Mouse (Mus musculus): ENCODE results near the gene Lrrtm3. TPM values are rescaled to one million over a fixed set of nuclear protein-coding genes. Genes with fewer than 3 reads are reported as not detected.
A peak's percentile ranks its signal among the peaks of the same experiment; 100 is the strongest.

The Lrrtm3 gene
- polyA plus RNA-seq, 1 experiment from 2014 or later: 0.11 TPM

- Histone ChIP-seq H3K9ac (replicated peaks; ENCODE audit: low read depth) (no peak overlapping the region), H3K9me3 (ENCODE audit: low read length) (no peaks in the 10 kb centered on the region), H3K4me1 (ENCODE audit: insufficient read depth, low read depth, low read length) (no peaks in the 10 kb centered on the region), H3K4me3 (ENCODE audit: low read depth, low read length) (no peak overlapping the region), H3K27ac (ENCODE audit: low read length) (no peak overlapping the region), H3K27me3 (replicated peaks; ENCODE audit: insufficient read depth, low read length) (no peaks in the 10 kb centered on the region), H3K4me2 (replicated peaks; ENCODE audit: low read depth, low read length) (no peak overlapping the region), H3K36me3 (ENCODE audit: insufficient read depth, low read length) (no peaks in the 10 kb centered on the region)
- TF ChIP-seq EP300 (IDR thresholded peaks at IDR 0.05) (no peak), CTCF (IDR thresholded peaks at IDR 0.05) (no peak)
- 56% methylated on average over 1 of the region's 1 CpGs for WGBS
- ATAC-seq: peak; percentile 57; the same call in 1 of the 2 replicates
- peak; percentile 40 for DNase-seq (ENCODE audit: low spot score)
Measured at GRCm38 (mm10) chr10:63951481-63951880, 138.6 kb downstream of the Lrrtm3 start.

GRCm38 (mm10) chr10:63950867-63951266, 139.2 kb downstream of the Lrrtm3 start:
- H3K4me3 ChIP-seq (ENCODE audit: low read depth, low read length): no peak overlapping the region
- 37% methylated on average over 8 of the region's 8 CpGs for whole genome bisulfite sequencing
- TF ChIP-seq EP300 (IDR thresholded peaks at IDR 0.05): no peak
- no peak for TF ChIP-seq CTCF (IDR thresholded peaks at IDR 0.05)
- ATAC-seq (0 out of 2 replicates have a peak, but pooled peaks have one; percentile 20), DNase-seq (ENCODE audit: low spot score) (no peak)
- H3K9me3 ChIP-seq (ENCODE audit: low read length): no peaks in the 10 kb centered on the region
- no peak overlapping the region for H3K4me2 ChIP-seq (replicated peaks; ENCODE audit: low read depth, low read length)
- no peaks in the 10 kb centered on the region for H3K36me3 ChIP-seq (ENCODE audit: insufficient read depth, low read length)
- no peak overlapping the region for H3K27ac ChIP-seq (ENCODE audit: low read length)
- no peaks in the 10 kb centered on the region for H3K27me3 ChIP-seq (replicated peaks; ENCODE audit: insufficient read depth, low read length)
- H3K4me1 ChIP-seq (ENCODE audit: insufficient read depth, low read depth, low read length): no peaks in the 10 kb centered on the region
- H3K9ac ChIP-seq (replicated peaks; ENCODE audit: low read depth): no peak overlapping the region

- H3K36me3 ChIP-seq (ENCODE audit: insufficient read depth, low read length): no peaks in the 10 kb centered on the region
- H3K9me3 ChIP-seq (ENCODE audit: low read length): no peaks in the 10 kb centered on the region
- H3K4me3 ChIP-seq (ENCODE audit: low read depth, low read length): no peak overlapping the region
- H3K27ac ChIP-seq (ENCODE audit: low read length): no peak overlapping the region
- no peak overlapping the region for H3K9ac ChIP-seq (replicated peaks; ENCODE audit: low read depth)
- no peak overlapping the region for H3K4me2 ChIP-seq (replicated peaks; ENCODE audit: low read depth, low read length)
- DNase-seq (ENCODE audit: low spot score): no peak
- WGBS: 71% methylated on average over 4 of the region's 4 CpGs
- no peak for ATAC-seq
- no peaks in the 10 kb centered on the region for H3K27me3 ChIP-seq (replicated peaks; ENCODE audit: insufficient read depth, low read length)
- TF ChIP-seq EP300 (IDR thresholded peaks at IDR 0.05): no peak
- TF ChIP-seq CTCF (IDR thresholded peaks at IDR 0.05): no peak
- no peaks in the 10 kb centered on the region for H3K4me1 ChIP-seq (ENCODE audit: insufficient read depth, low read depth, low read length)
Measured at GRCm38 (mm10) chr10:63947266-63947665, 142.8 kb downstream of the Lrrtm3 start.

DNA sequence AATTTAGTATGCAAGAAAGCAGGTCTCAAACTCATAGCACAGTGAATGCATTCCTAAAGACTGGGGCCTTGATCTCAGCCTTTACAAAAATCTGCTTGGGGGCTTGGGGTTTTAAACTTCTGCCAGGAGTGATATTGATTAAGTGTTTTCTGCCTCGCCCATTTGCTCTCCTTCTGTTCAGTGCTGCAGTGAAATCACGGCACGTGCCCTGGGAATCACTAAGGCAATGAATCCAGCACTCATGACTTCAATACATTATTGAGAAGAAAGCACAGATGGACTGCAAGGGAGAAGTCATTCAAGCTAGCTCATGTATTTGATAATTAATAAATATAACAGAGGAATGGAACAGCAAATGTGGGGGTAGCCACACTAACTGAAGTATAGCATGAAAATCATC, 144.5 kb downstream of the Lrrtm3 start:
- H3K4me3 ChIP-seq (ENCODE audit: low read depth, low read length): no peak overlapping the region
- no peaks in the 10 kb centered on the region for H3K4me1 ChIP-seq (ENCODE audit: insufficient read depth, low read depth, low read length)
- H3K27ac ChIP-seq (ENCODE audit: low read length): no peak overlapping the region
- H3K36me3 ChIP-seq (ENCODE audit: insufficient read depth, low read length): no peaks in the 10 kb centered on the region
- ATAC-seq (no peak), DNase-seq (ENCODE audit: low spot score) (no peak)
- no peak overlapping the region for H3K4me2 ChIP-seq (replicated peaks; ENCODE audit: low read depth, low read length)
- TF ChIP-seq EP300 (IDR thresholded peaks at IDR 0.05) (no peak), CTCF (IDR thresholded peaks at IDR 0.05) (no peak)
- 56% methylated on average over 3 of the region's 3 CpGs for WGBS
- H3K27me3 ChIP-seq (replicated peaks; ENCODE audit: insufficient read depth, low read length): no peaks in the 10 kb centered on the region
- no peak overlapping the region for H3K9ac ChIP-seq (replicated peaks; ENCODE audit: low read depth)
- no peaks in the 10 kb centered on the region for H3K9me3 ChIP-seq (ENCODE audit: low read length)

- no peak for ATAC-seq
- no peaks in the 10 kb centered on the region for H3K9me3 ChIP-seq (ENCODE audit: low read length)
- no peaks in the 10 kb centered on the region for H3K27me3 ChIP-seq (replicated peaks; ENCODE audit: insufficient read depth, low read length)
- no peak overlapping the region for H3K4me2 ChIP-seq (replicated peaks; ENCODE audit: low read depth, low read length)
- H3K36me3 ChIP-seq (ENCODE audit: insufficient read depth, low read length): no peaks in the 10 kb centered on the region
- DNase-seq (ENCODE audit: low spot score): no peak
- no peak overlapping the region for H3K9ac ChIP-seq (replicated peaks; ENCODE audit: low read depth)
- no peaks in the 10 kb centered on the region for H3K4me1 ChIP-seq (ENCODE audit: insufficient read depth, low read depth, low read length)
- WGBS: 46% methylated on average over 5 of the region's 5 CpGs
- no peak for TF ChIP-seq EP300 (IDR thresholded peaks at IDR 0.05)
- TF ChIP-seq CTCF (IDR thresholded peaks at IDR 0.05): no peak
- no peak overlapping the region for H3K4me3 ChIP-seq (ENCODE audit: low read depth, low read length)
- no peak overlapping the region for H3K27ac ChIP-seq (ENCODE audit: low read length)
Measured at GRCm38 (mm10) chr10:63933946-63934345, 156.1 kb downstream of the Lrrtm3 start.

GRCm38 (mm10) chr10:63927334-63927733, 162.7 kb downstream of the Lrrtm3 start, which contains the start of gene Gm10118:
Gm10118 (minus strand) TSS chr10:63927434.
- TF ChIP-seq EP300 (IDR thresholded peaks at IDR 0.05) (no peak), CTCF (IDR thresholded peaks at IDR 0.05) (no peak)
- no peak within 1 kb of the TSS for H3K4me3 ChIP-seq (ENCODE audit: low read depth, low read length)
- no peak within 1 kb of the TSS for H3K27ac ChIP-seq (ENCODE audit: low read length)
- no peak for DNase-seq (ENCODE audit: low spot score)
- no peak within 1 kb of the TSS for H3K4me2 ChIP-seq (replicated peaks; ENCODE audit: low read depth, low read length)
- no peak for ATAC-seq
- H3K27me3 ChIP-seq (replicated peaks; ENCODE audit: insufficient read depth, low read length): no peaks in the 10 kb centered on the region
- no peaks in the 10 kb centered on the region for H3K4me1 ChIP-seq (ENCODE audit: insufficient read depth, low read depth, low read length)
- no peaks in the 10 kb centered on the region for H3K9me3 ChIP-seq (ENCODE audit: low read length)
- H3K36me3 ChIP-seq (ENCODE audit: insufficient read depth, low read length): no peaks in the 10 kb centered on the region
- H3K9ac ChIP-seq (replicated peaks; ENCODE audit: low read depth): no peak within 1 kb of the TSS

DNA sequence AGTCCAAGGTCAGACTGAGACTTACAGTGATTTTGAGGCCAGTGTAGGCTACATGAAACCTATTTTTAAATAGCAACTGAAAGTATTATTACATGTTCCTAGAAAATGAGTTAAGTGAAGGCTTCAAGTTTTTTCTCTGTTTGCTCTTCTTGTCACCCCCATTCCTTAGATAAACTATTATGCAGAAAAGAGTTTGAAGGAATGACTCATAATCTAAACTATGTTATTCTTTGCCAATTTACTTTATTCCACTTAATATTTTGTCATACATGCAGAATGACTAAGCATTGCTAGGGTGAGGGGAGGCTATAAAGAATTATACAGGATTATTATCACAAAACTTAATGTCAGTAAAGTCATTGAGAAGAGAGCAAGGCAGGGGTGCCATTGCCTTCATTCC, 181.2 kb downstream of the Lrrtm3 start:
- no peak overlapping the region for H3K9ac ChIP-seq (replicated peaks; ENCODE audit: low read depth)
- no peaks in the 10 kb centered on the region for H3K4me1 ChIP-seq (ENCODE audit: insufficient read depth, low read depth, low read length)
- no peak overlapping the region for H3K27ac ChIP-seq (ENCODE audit: low read length)
- H3K9me3 ChIP-seq (ENCODE audit: low read length): no peaks in the 10 kb centered on the region
- TF ChIP-seq CTCF (IDR thresholded peaks at IDR 0.05) (no peak), EP300 (IDR thresholded peaks at IDR 0.05) (peak; percentile 86)
- H3K27me3 ChIP-seq (replicated peaks; ENCODE audit: insufficient read depth, low read length): no peaks in the 10 kb centered on the region
- DNase-seq (ENCODE audit: low spot score): peak; percentile 68
- no peaks in the 10 kb centered on the region for H3K36me3 ChIP-seq (ENCODE audit: insufficient read depth, low read length)
- ATAC-seq: peak; percentile 57
- H3K4me3 ChIP-seq (ENCODE audit: low read depth, low read length): no peak overlapping the region
- H3K4me2 ChIP-seq (replicated peaks; ENCODE audit: low read depth, low read length): no peak overlapping the region
